Mouse (Mus musculus) embryonic stem cell, embryonic (primary cell): ENCODE results near the gene Bsnd.

Experiments used
- CTCF ChIA-PET, 4 experiments: fragments of 300-600 bp in 2 of 4; fragments of 350-600 bp in 2 of 4; sonication (Branson Sonifier 250); formaldehyde crosslinking; loops; one replicate each; lab custom pipeline; 2022; ENCODE audit warnings: inconsistent platforms in 2 of 4; lab: Charles Lee
- POLR2A ChIA-PET, 4 experiments: fragments of 300-600 bp in 2 of 4; fragments of 350-600 bp in 2 of 4; sonication (Branson Sonifier 250); formaldehyde crosslinking; loops; one replicate each; lab custom pipeline; 2022; ENCODE audit warnings: antibody characterized with exemption in 4 of 4, inconsistent platforms in 1 of 4; lab: Charles Lee

Gene Bsnd

GRCm38 (mm10) chr4:106498471-106498844 is 6.4 kb upstream of the Bsnd start:
- ChIA-PET POLR2A (interaction anchor here in 1 of 4 experiments (1.3 kb wide), 1 partner anchor 24 kb away, joined by 3 read pairs; no protein-coding TSS in a partner anchor), CTCF (interaction anchor here in 3 of 4 experiments (0.6 to 3.9 kb wide), 7 partner anchors 19 to 95 kb away, joined by 3 to 26 read pairs (median 5); no protein-coding TSS in a partner anchor)

- CTCF ChIA-PET: interaction anchor here in 3 of 4 experiments (0.6 to 3.9 kb wide), 8 partner anchors 18 to 95 kb away, joined by 3 to 26 read pairs (median 4); no protein-coding TSS in a partner anchor
- POLR2A ChIA-PET: interaction anchor here in 1 of 4 experiments (1.3 kb wide), 2 partner anchors 24 to 43 kb away, joined by 3 to 4 read pairs; no protein-coding TSS in a partner anchor
These were observed 5.8 kb upstream of the Bsnd start for GRCm38 (mm10) chr4:106497776-106498470.

GRCm38 (mm10) chr4:106496833-106497232 is 4.8 kb upstream of the Bsnd start:
- POLR2A ChIA-PET: interaction anchor here in 1 of 4 experiments (0.6 to 1.4 kb wide), 4 partner anchors 9 to 749 kb away, joined by 3 to 4 read pairs (median 3); no protein-coding TSS in a partner anchor
- CTCF ChIA-PET: interaction anchor here (0.9 to 3.9 kb wide), 7 partner anchors 17 to 119 kb away, joined by 3 to 26 read pairs (median 3); no protein-coding TSS in a partner anchor

- POLR2A ChIA-PET: no interaction called here
- CTCF ChIA-PET: interaction anchor here in 2 of 4 experiments (0.6 to 1.9 kb wide), 6 partner anchors 10 to 39 kb away, joined by 3 to 6 read pairs (median 5); no protein-coding TSS in a partner anchor
These were observed 1.6 kb upstream of the Bsnd start for GRCm38 (mm10) chr4:106493639-106494038.

GRCm38 (mm10) chr4:106490620-106491019 is 1.5 kb downstream of the Bsnd start:
- POLR2A ChIA-PET: interaction anchor here in 2 of 4 experiments (1.1 to 1.6 kb wide), 3 partner anchors 9 to 39 kb away, joined by 3 to 4 read pairs (median 3); no protein-coding TSS in a partner anchor
- CTCF ChIA-PET: interaction anchor here in 3 of 4 experiments (0.5 to 1.7 kb wide), 6 partner anchors 16 to 1529 kb away, joined by 3 to 17 read pairs (median 5); no protein-coding TSS in a partner anchor

- ChIA-PET CTCF (interaction anchor here in 3 of 4 experiments (0.8 to 2.0 kb wide), 6 partner anchors 9 to 46 kb away, joined by 3 to 9 read pairs (median 4); no protein-coding TSS in a partner anchor), POLR2A (no interaction called here)
These were observed 8.3 kb downstream of the Bsnd start for GRCm38 (mm10) chr4:106483831-106484230.

GRCm38 (mm10) chr4:106483215-106483727 is 8.8 kb downstream of the Bsnd start:
- POLR2A ChIA-PET: interaction anchor here in 1 of 4 experiments (0.7 kb wide), 1 partner anchor 63 kb away, joined by 3 read pairs; no protein-coding TSS in a partner anchor
- CTCF ChIA-PET: interaction anchor here in 3 of 4 experiments (0.8 to 2.0 kb wide), 7 partner anchors 9 to 46 kb away, joined by 3 to 9 read pairs (median 4); no protein-coding TSS in a partner anchor

GRCm38 (mm10) chr4:106480545-106480944 is 11.5 kb downstream of the Bsnd start:
- ChIA-PET POLR2A (interaction anchor here in 1 of 4 experiments (0.6 kb wide), 1 partner anchor 831 kb away, joined by 5 read pairs; no protein-coding TSS in a partner anchor), CTCF (interaction anchor here in 2 of 4 experiments (1.5 to 1.7 kb wide), 2 partner anchors 17 to 49 kb away, joined by 3 to 8 read pairs; no protein-coding TSS in a partner anchor)

GRCm38 (mm10) chr4:106474241-106474640 is 17.8 kb downstream of the Bsnd start:
- POLR2A ChIA-PET: interaction anchor here in 3 of 4 experiments (0.6 to 1.8 kb wide), 8 partner anchors 13 to 135 kb away, joined by 3 to 9 read pairs (median 3); partner anchors contain the start of gene Bsnd (in 1 of the 3)

GRCm38 (mm10) chr4:106472335-106472734 is 19.7 kb downstream of the Bsnd start:
- CTCF ChIA-PET: interaction anchor here (0.5 to 7.5 kb wide), 31 partner anchors 9 to 1301 kb away, joined by 3 to 161 read pairs (median 4); partner anchors contain the start of gene Bsnd (in 1 of the 4)
- POLR2A ChIA-PET: interaction anchor here in 3 of 4 experiments (0.5 to 1.4 kb wide), 5 partner anchors 52 to 115 kb away, joined by 3 to 10 read pairs (median 3); no protein-coding TSS in a partner anchor

More at GRCm38 (mm10) chr4:106474241-106474640, 17.8 kb downstream of the Bsnd start:
- CTCF ChIA-PET: interaction anchor here (0.6 to 7.5 kb wide), 39 partner anchors 9 to 496 kb away, joined by 3 to 161 read pairs (median 4); partner anchors contain the start of genes Bsnd (in 2 of the 4) and Pcsk9 (in 1 of the 4)

GRCm38 (mm10) chr4:106470921-106471320 is 21.2 kb downstream of the Bsnd start:
- ChIA-PET CTCF (interaction anchor here in 3 of 4 experiments (0.6 to 7.5 kb wide), 4 partner anchors 16 to 58 kb away, joined by 3 to 161 read pairs (median 86); no protein-coding TSS in a partner anchor), POLR2A (interaction anchor here in 1 of 4 experiments (0.7 to 1.1 kb wide), 2 partner anchors 45 to 59 kb away, joined by 4 read pairs; no protein-coding TSS in a partner anchor)

- ChIA-PET CTCF (interaction anchor here in 2 of 4 experiments (1.0 to 1.6 kb wide), 2 partner anchors 62 kb away, joined by 4 read pairs; no protein-coding TSS in a partner anchor), POLR2A (interaction anchor here in 1 of 4 experiments (0.6 kb wide), 1 partner anchor 178 kb away, joined by 3 read pairs; no protein-coding TSS in a partner anchor)
These were observed 24.5 kb downstream of the Bsnd start for GRCm38 (mm10) chr4:106467420-106468110.

- POLR2A ChIA-PET: interaction anchor here in 1 of 4 experiments (1.3 kb wide), 1 partner anchor 13 kb away, joined by 4 read pairs; no protein-coding TSS in a partner anchor
- CTCF ChIA-PET: interaction anchor here in 2 of 4 experiments (0.6 to 3.0 kb wide), 3 partner anchors 9 to 66 kb away, joined by 4 to 11 read pairs (median 6); no protein-coding TSS in a partner anchor
These were observed 28.8 kb downstream of the Bsnd start for GRCm38 (mm10) chr4:106463174-106463801.

- POLR2A ChIA-PET: interaction anchor here in 1 of 4 experiments (1.2 to 1.3 kb wide), 2 partner anchors 12 to 16 kb away, joined by 4 to 5 read pairs; no protein-coding TSS in a partner anchor
These were observed 29.6 kb downstream of the Bsnd start for GRCm38 (mm10) chr4:106462524-106462923.

GRCm38 (mm10) chr4:106462016-106462415 is 30.1 kb downstream of the Bsnd start:
- ChIA-PET POLR2A (interaction anchor here in 1 of 4 experiments (0.8 to 1.2 kb wide), 2 partner anchors 12 to 16 kb away, joined by 3 to 5 read pairs; no protein-coding TSS in a partner anchor), CTCF (interaction anchor here (0.5 to 3.0 kb wide), 10 partner anchors 10 to 101 kb away, joined by 3 to 11 read pairs (median 4); no protein-coding TSS in a partner anchor)

More at GRCm38 (mm10) chr4:106462524-106462923, 29.6 kb downstream of the Bsnd start:
- CTCF ChIA-PET: interaction anchor here in 3 of 4 experiments (1.0 to 3.0 kb wide), 4 partner anchors 10 to 100 kb away, joined by 3 to 11 read pairs (median 4); no protein-coding TSS in a partner anchor

GRCm38 (mm10) chr4:106454541-106454940 is 37.5 kb downstream of the Bsnd start:
- ChIA-PET CTCF (interaction anchor here (0.5 to 1.7 kb wide), 6 partner anchors 16 to 141 kb away, joined by 3 to 8 read pairs (median 4); no protein-coding TSS in a partner anchor), POLR2A (no interaction called here)
